21 mouse cellular contexts compared by ENCODE assay signal in the genomic region with DNA sequence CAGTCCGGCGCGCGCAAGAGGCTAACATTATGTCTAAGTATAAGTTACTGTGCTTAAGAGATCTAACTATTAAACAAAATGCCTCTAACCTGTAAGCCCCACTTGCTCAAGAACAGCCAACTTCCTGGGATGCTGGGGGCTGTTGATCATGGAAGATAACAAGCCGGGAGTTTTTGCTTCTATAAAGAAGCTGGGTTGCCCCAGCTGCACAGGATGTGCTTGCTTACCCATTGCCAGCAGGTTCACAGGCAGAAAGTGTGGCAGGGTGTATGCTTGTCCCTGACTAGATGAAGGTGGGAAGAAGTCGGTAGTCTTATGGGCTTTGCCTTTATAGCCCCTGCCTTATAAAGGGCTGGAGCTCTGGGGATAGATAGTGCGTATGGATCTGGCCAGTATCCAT. TPM values are rescaled to one million over a fixed set of nuclear protein-coding genes. Genes with fewer than 3 reads are reported as not detected.
A peak's percentile ranks its signal among the peaks of the same experiment; 100 is the strongest.
DNase-seq lines count a peak whose midpoint lies in the region; ATAC-seq lines count a peak whose summit lies in the region.
"Had no signal": no experiment of that assay in that cellular context is flagged by ENCODE, and none has a peak within 500 bp of the region (broad histone marks: within the 10 kb centered on the region; RNA-seq: fewer than 3 reads in every experiment).

No protein-coding gene starts in this region.

- no peaks in the 10 kb centered on the region for H3K4me1 ChIP-seq in hindbrain, embryonic 12.5 days
- H3K4me1 ChIP-seq in hindbrain, embryonic 13.5 days (replicated peaks): no peaks in the 10 kb centered on the region
- H3K4me1 ChIP-seq: embryonic facial prominence, embryonic 10.5 days; forebrain, embryonic 13.5 days; hindbrain, embryonic 10.5 days had no signal

- no peaks in the 10 kb centered on the region for H3K36me3 ChIP-seq in hindbrain, embryonic 12.5 days
- H3K36me3 ChIP-seq in hindbrain, embryonic 13.5 days: no peaks in the 10 kb centered on the region
- H3K36me3 ChIP-seq: embryonic facial prominence, embryonic 10.5 days; G1E; hindbrain, embryonic 10.5 days had no signal

- WGBS in hindbrain, embryonic 12.5 days: 98% methylated on average over 7 of the region's 7 CpGs
- WGBS in hindbrain, embryonic 13.5 days: 98% methylated on average over 7 of the region's 7 CpGs

- no peaks in the 10 kb centered on the region for H3K27me3 ChIP-seq in hindbrain, embryonic 12.5 days
- no peaks in the 10 kb centered on the region for H3K27me3 ChIP-seq in hindbrain, embryonic 13.5 days
- H3K27me3 ChIP-seq: forebrain, embryonic 13.5 days had no signal

- H3K4me2 ChIP-seq in hindbrain, embryonic 12.5 days (replicated peaks): no peak overlapping the region
- H3K4me2 ChIP-seq in hindbrain, embryonic 13.5 days: no peak overlapping the region
- H3K4me2 ChIP-seq: forebrain, embryonic 13.5 days had no signal

- no peak overlapping the region for H3K4me3 ChIP-seq in hindbrain, embryonic 12.5 days
- no peak overlapping the region for H3K4me3 ChIP-seq in hindbrain, embryonic 13.5 days
- H3K4me3 ChIP-seq: embryonic facial prominence, embryonic 10.5 days; forebrain, embryonic 13.5 days; hindbrain, embryonic 10.5 days had no signal

- peak; percentile 54 for DNase-seq in T-cell, adult 2 months (ENCODE audit: low spot score)
- DNase-seq in thymus, postnatal 0 days (ENCODE audit: low spot score): peak; percentile 69
- DNase-seq in thymus, postnatal 36 days: peak; percentile 48 to 76
- DNase-seq in cerebellum, adult 9-10 months: no peak
- DNase-seq: adrenal gland, postnatal 14 days; cerebellum, adult 11-12 months; cerebellum, postnatal 10 days; forebrain, postnatal 0 days; gastrocnemius, postnatal 25 days; heart, postnatal 14 days had no signal

- ATAC-seq in CD4-positive, CD25-positive, alpha-beta regulatory T cell, adult 4 months: peak; percentile 27
- ATAC-seq in hindbrain, embryonic 12.5 days (ENCODE audit: low FRiP score): no peak
- no peak for ATAC-seq in hindbrain, embryonic 13.5 days (ENCODE audit: low FRiP score)
- ATAC-seq: forebrain, embryonic 13.5 days; forebrain, postnatal 0 days; hindbrain, embryonic 16.5 days; inflammation-experienced regulatory T-cells, adult 6 months had no signal

- H3K9me3 ChIP-seq in hindbrain, embryonic 12.5 days (replicated peaks): no peaks in the 10 kb centered on the region
- no peaks in the 10 kb centered on the region for H3K9me3 ChIP-seq in hindbrain, embryonic 13.5 days
- H3K9me3 ChIP-seq: forebrain, embryonic 13.5 days; G1E; hindbrain, embryonic 10.5 days had no signal

- H3K9ac ChIP-seq in hindbrain, embryonic 12.5 days: no peak overlapping the region
- no peak overlapping the region for H3K9ac ChIP-seq in hindbrain, embryonic 13.5 days
- H3K9ac ChIP-seq: forebrain, embryonic 13.5 days; forebrain, postnatal 0 days had no signal

- no peak overlapping the region for H3K27ac ChIP-seq in hindbrain, embryonic 12.5 days
- no peak overlapping the region for H3K27ac ChIP-seq in hindbrain, embryonic 13.5 days
- H3K27ac ChIP-seq: embryonic facial prominence, embryonic 10.5 days; forebrain, embryonic 13.5 days; hindbrain, embryonic 10.5 days had no signal

RNA-seq across cellular contexts. Expression of a gene that starts 12.8 kb away (rescaled TPM):
- 1,000 to 10,000 TPM; 1,413 to 1,834 TPM for polyA plus RNA-seq in CD4-positive, CD25-positive, alpha-beta regulatory T cell, adult 4 months (2017; shearing (Covaris generic))
- polyA plus RNA-seq in thymus, postnatal 0 days (2015; fragmentation: Nextera tagmentation; extraction: Ambion mirVana): 511 and 576 TPM in 2 replicates
- polyA plus RNA-seq in hindbrain, embryonic 12.5 days (2016; fragmentation: Nextera tagmentation; extraction: Ambion mirVana): 0.22 TPM in 1 of 2 replicates, not detected in the other
- polyA plus RNA-seq in hindbrain, embryonic 13.5 days (2015; fragmentation: Nextera tagmentation; extraction: Ambion mirVana): not detected in 2 replicates
- polyA plus RNA-seq: embryonic facial prominence, embryonic 10.5 days; forebrain, embryonic 13.5 days; forebrain, postnatal 0 days; G1E; heart, embryonic 14.5 days; hindbrain, embryonic 10.5 days had no signal

RNA-seq across cellular contexts. Expression of a gene that starts 15.0 kb away (rescaled TPM):
- polyA plus RNA-seq in CD4-positive, CD25-positive, alpha-beta regulatory T cell, adult 4 months (2017; shearing (Covaris generic)): 100 to 1,000 TPM; 544 to 973 TPM
- 485 and 511 TPM in 2 replicates for polyA plus RNA-seq in thymus, postnatal 0 days (2015; fragmentation: Nextera tagmentation; extraction: Ambion mirVana)
- not detected in 2 replicates for polyA plus RNA-seq in hindbrain, embryonic 12.5 days (2016; fragmentation: Nextera tagmentation; extraction: Ambion mirVana)
- not detected in 2 replicates for polyA plus RNA-seq in hindbrain, embryonic 13.5 days (2015; fragmentation: Nextera tagmentation; extraction: Ambion mirVana)
- polyA plus RNA-seq: embryonic facial prominence, embryonic 10.5 days; embryonic facial prominence, embryonic 14.5 days; forebrain, embryonic 13.5 days; forebrain, postnatal 0 days; G1E; heart, embryonic 14.5 days; hindbrain, embryonic 10.5 days; hindbrain, embryonic 16.5 days had no signal

RNA-seq across cellular contexts. Expression of a gene that starts 16.4 kb away (rescaled TPM):
- polyA plus RNA-seq in CD4-positive, CD25-positive, alpha-beta regulatory T cell, adult 4 months (2017; shearing (Covaris generic)): 1,000 to 10,000 TPM; 1,425 to 1,626 TPM
- 973 and 1,015 TPM in 2 replicates for polyA plus RNA-seq in thymus, postnatal 0 days (2015; fragmentation: Nextera tagmentation; extraction: Ambion mirVana)
- not detected in 2 replicates for polyA plus RNA-seq in hindbrain, embryonic 12.5 days (2016; fragmentation: Nextera tagmentation; extraction: Ambion mirVana)
- polyA plus RNA-seq in hindbrain, embryonic 13.5 days (2015; fragmentation: Nextera tagmentation; extraction: Ambion mirVana): not detected in 2 replicates
- polyA plus RNA-seq: embryonic facial prominence, embryonic 10.5 days; forebrain, embryonic 13.5 days; forebrain, postnatal 0 days; hindbrain, embryonic 10.5 days; hindbrain, embryonic 16.5 days had no signal

RNA-seq across cellular contexts. Expression of a gene that starts 31.2 kb away (rescaled TPM):
- polyA plus RNA-seq in CD4-positive, CD25-positive, alpha-beta regulatory T cell, adult 4 months (2017; shearing (Covaris generic)): 10 to 100 TPM; 26.6 to 40.4 TPM
- 18.6 and 19.5 TPM in 2 replicates for polyA plus RNA-seq in thymus, postnatal 0 days (2015; fragmentation: Nextera tagmentation; extraction: Ambion mirVana)
- 36.0 and 40.4 TPM in 2 replicates for polyA plus RNA-seq in hindbrain, embryonic 12.5 days (2016; fragmentation: Nextera tagmentation; extraction: Ambion mirVana)
- polyA plus RNA-seq in hindbrain, embryonic 13.5 days (2015; fragmentation: Nextera tagmentation; extraction: Ambion mirVana): 35.6 and 37.7 TPM in 2 replicates

RNA-seq across cellular contexts. Expression of a gene that starts 43.0 kb away (rescaled TPM):
- under 1 TPM; 0.16 to 0.24 TPM for polyA plus RNA-seq in CD4-positive, CD25-positive, alpha-beta regulatory T cell, adult 4 months (2017; shearing (Covaris generic))
- polyA plus RNA-seq in thymus, postnatal 0 days (2015; fragmentation: Nextera tagmentation; extraction: Ambion mirVana): 5.9 and 7.4 TPM in 2 replicates
- polyA plus RNA-seq in hindbrain, embryonic 12.5 days (2016; fragmentation: Nextera tagmentation; extraction: Ambion mirVana): 5.6 and 7.0 TPM in 2 replicates
- polyA plus RNA-seq in hindbrain, embryonic 13.5 days (2015; fragmentation: Nextera tagmentation; extraction: Ambion mirVana): 0.35 and 0.45 TPM in 2 replicates
- polyA plus RNA-seq: forebrain, embryonic 13.5 days; G1E; inflammation-experienced regulatory T-cells, adult 6 months had no signal

Comparison
In these comparisons a context has a peak if more than half of its experiments do, and no peak if none do; other contexts are left out.
1. RNA of a gene that starts 12.8 kb away (polyA plus RNA-seq): 1,413 to 1,834 TPM in CD4-positive, CD25-positive, alpha-beta regulatory T cell, adult 4 months and 511 to 576 TPM in thymus, postnatal 0 days; not detected in hindbrain, embryonic 13.5 days and 0.22 TPM in hindbrain, embryonic 12.5 days; every median in the first group is over 100 times any median in the second.
2. RNA of a gene that starts 15.0 kb away (polyA plus RNA-seq): 544 to 973 TPM in CD4-positive, CD25-positive, alpha-beta regulatory T cell, adult 4 months and 485 to 511 TPM in thymus, postnatal 0 days; not detected in hindbrain, embryonic 12.5 days and not detected in hindbrain, embryonic 13.5 days; every median in the first group is over 100 times any median in the second.
3. RNA of a gene that starts 16.4 kb away (polyA plus RNA-seq): 1,425 to 1,626 TPM in CD4-positive, CD25-positive, alpha-beta regulatory T cell, adult 4 months and 973 to 1,015 TPM in thymus, postnatal 0 days; not detected in hindbrain, embryonic 12.5 days and not detected in hindbrain, embryonic 13.5 days; every median in the first group is over 100 times any median in the second.